Mouse (Mus musculus): Measurements from ENCODE around the gene Lipk. TPM values are rescaled to one million over a fixed set of nuclear protein-coding genes. Genes with fewer than 3 reads are reported as not detected.

Gene Lipk
- not detected for total RNA-seq (2021)
- long read RNA-seq, experiment 1 = 0 reads
- long read RNA-seq, experiment 2 = 0 reads

- DNase-seq (ENCODE audit: low spot score in 2 of 2) = no peak
Measured at GRCm38 (mm10) chr19:34008002-34008401, at the start of gene Lipk. Lipk (plus strand) TSS chr19:34008290.

- DNase-seq (ENCODE audit: low spot score in 2 of 2) = no peak
Measured at GRCm38 (mm10) chr19:33960887-33961286, 47.2 kb upstream of the Lipk start, which contains the start of gene Lipf. Lipf (plus strand) TSS chr19:33961187.

DNA sequence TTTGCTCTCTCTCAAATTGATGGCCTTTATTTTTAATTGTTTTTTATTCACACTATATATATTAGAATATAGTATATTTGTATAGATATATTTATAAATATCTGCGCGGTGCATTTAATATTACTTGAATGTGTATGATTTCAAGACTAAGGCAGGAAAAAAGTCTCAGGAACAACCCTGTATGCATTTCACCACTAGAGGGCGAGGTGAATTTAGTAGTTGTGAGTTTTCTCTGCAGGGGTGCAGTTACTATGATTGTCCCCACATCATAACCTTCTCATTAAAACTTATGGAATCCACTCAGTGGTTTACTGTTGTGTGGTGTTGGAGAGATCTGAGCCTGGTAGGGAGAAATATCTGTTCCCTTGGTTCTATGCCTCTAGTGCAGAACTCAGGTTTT, 29.1 kb upstream of the Lipk start:
- peak; percentile 10 to 11 for DNase-seq (ENCODE audit: low spot score in 2 of 2)

DNA sequence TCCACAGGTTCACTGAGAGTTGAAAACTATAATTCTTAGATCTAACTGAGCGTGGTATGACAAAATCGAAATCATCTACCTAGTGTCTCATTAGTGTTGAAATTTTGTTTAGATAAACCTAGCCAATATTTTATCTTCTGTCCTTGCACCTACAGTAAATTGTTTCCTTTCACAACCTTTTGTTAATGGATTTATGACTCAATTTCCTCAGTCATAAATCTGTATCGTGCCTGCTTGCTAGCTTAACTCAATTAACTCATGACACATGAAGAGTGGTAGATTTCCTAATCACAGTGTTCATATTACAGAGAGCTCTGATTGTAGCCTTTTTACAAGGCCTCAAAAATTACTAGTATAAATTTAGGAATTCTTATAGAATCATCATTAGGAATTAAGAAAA, 25.0 kb upstream of the Lipk start:
- no peak for DNase-seq (ENCODE audit: low spot score in 2 of 2)

DNA sequence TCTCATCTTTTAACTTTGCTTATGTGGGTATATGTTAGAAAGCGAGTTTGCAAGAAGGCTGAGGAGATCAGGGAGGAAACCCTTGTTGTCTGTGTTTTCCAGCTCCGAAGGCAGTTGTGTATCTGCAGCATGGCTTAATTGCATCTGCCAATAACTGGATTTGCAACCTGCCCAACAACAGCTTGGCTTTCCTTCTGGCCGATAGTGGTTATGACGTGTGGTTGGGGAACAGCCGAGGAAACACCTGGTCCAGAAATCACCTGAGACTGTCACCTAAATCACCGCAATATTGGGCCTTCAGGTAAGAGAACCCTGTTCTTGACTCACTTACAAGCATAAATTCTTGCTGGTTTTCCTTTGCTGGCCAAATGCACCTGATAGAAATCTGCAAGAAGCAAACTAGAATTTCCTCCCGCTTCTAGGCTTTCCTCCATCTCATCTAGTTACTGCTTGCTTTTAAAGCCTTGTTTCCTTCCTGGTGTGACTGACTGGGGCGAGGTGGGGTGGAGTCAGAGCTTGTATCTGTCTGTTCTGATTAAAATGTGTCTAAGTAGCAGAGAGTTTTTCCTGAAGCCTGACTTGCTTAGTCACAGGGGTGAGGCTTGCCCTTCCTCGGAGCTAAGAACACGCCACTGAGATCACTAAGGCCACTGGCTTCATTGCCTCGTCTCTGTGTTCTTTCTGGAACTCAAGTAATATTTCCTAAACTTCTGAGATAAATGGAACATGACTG, 13.5 kb downstream of the Lipk start:
- no peak for DNase-seq (ENCODE audit: low spot score in 2 of 2)

DNA sequence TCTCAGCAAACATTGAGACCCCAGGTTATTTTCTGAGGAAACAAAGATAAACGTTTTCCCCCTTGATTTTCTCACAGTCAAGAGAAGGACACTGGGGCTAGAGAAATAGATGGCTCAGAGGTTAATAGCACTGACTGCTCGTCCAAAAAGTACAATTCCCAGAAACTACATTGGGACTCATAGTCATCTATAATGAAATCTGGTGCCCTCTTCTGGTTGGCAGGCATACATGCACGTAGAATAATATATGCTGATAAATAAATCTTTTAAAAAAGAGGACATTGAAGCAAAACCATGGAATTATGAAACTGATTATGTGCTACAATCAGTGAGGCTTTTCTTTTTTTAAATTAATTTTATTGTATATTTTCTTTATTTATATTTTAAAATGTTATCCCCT, 14.7 kb downstream of the Lipk start:
- DNase-seq (ENCODE audit: low spot score in 2 of 2) = no peak

DNA sequence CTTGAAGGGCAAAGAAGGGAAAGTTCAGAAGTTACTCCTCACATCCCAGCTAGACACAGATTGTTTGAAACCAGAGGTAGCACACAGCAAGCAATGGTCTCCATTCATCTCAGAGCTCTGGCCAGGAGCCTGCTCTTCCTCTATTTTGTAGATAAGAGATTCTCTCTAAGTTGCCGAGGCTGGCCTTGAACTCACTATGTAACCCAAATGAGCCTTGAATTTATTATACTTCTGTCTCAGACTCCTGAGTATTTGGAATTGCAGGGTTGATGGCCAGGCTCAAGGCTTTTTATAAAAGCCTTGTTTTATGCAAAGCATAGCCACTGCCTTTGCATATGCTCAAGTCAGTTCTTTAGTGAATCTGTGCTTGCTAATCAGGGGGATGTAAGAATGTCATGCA, 31.6 kb downstream of the Lipk start:
- no peak for DNase-seq (ENCODE audit: low spot score in 2 of 2)

DNA sequence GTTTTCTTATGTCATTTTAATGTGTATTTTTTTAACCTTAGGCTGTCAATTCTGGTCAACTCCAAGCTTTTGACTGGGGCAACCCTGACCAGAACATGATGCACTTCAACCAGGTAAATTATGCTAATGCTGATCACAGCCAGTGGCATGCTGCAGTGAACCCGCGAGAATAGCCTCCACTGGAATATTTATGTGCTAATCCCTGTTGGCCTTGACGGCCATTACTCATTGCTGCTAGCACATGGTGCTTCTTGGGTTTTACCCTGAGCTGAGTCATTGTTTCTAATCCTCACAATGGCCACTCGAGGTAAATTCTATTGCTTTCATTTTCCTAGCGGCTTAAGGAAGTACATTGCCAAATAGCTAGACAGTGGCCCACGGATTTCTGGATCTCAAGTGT, 34.9 kb downstream of the Lipk start:
- no peak for DNase-seq (ENCODE audit: low spot score in 2 of 2)

DNA sequence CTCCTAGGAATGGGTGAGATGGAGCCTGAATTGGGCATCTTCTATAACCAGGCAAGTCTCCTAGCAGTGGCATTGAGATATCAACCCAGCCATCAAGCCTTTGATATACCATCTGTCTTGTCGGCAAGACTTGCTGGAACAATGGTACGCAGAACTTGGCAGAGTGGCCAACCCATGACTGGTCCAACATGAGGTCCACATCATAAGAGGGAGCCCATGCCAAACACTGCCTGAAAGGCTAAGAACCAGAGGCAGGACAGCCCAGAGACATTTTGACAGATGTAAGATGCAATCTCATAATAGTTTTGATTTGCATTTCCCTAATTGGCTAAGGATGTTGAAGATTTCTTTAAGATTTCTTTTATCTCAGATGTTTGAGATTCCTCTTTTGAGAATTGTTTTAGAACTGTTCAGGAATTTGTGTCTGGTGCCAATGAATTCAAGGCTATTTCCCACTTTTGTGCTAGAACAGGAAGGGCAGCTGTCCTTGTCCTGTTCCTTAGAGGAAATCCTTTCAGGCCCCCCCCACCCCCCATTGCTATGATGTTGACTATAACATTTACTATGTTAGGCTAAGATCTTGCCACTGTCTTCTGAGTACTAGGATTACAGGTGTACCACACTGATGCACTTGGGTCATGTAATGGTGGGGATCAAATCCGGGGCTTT, 41.4 kb downstream of the Lipk start:
- no peak for DNase-seq (ENCODE audit: low spot score in 2 of 2)

DNA sequence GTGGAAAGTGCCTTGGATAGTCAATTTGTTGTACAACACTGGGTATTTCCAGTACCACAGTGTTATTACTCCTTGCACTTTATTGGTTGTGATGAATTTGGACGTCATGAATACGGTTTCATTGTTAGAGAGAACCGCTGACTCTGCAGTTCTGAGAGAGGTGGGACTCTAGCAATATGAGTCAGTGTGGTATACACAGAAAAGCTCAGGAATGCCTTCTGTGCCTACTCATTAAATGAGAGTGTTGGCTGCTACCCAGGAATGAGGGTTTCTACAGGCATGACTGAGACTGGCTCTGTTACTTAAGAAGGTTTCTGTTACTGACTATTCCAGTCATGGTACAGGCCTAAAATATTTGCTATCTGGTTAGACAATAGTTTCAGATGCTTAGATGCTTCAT, 43.4 kb downstream of the Lipk start:
- DNase-seq (ENCODE audit: low spot score in 2 of 2) = no peak

DNA sequence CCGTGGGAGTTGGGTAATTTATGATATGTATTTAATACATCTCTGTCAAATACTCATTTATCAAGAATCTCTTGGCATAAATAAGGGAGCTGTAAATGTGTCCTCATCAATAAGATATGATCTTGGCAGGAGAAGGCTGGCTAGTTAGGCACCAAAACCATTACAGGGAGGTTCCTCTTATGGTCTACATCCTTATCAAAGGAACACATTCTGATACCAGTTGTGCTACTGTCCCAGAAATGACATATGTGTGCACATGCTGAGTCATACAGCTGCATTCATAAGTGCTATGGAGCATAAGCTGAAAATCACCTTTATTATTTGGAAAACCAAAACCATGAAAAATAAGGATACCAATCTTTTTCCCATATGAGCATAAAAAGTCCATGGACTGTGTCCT, 55.5 kb downstream of the Lipk start:
- no peak for DNase-seq (ENCODE audit: low spot score in 2 of 2)

DNA sequence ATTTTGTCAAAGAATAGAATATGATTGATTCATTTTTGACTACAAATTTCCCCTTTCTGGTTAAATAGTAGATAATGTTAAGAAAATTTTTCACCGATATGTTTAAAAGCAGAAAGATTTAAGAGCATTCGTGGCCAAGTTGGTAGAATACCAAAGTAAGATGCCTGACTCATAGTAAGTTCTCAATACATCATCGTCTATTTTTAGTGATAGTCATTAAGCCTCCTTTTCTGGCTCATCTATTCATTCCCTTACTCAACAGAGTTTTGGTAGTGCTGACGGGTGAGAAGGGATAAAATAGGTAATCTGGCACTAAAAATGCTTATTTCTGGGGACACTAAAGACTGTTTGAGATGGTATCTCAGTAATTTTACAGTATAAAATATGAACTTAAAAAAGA, 56.0 kb downstream of the Lipk start:
- no peak for DNase-seq (ENCODE audit: low spot score in 2 of 2)

DNA sequence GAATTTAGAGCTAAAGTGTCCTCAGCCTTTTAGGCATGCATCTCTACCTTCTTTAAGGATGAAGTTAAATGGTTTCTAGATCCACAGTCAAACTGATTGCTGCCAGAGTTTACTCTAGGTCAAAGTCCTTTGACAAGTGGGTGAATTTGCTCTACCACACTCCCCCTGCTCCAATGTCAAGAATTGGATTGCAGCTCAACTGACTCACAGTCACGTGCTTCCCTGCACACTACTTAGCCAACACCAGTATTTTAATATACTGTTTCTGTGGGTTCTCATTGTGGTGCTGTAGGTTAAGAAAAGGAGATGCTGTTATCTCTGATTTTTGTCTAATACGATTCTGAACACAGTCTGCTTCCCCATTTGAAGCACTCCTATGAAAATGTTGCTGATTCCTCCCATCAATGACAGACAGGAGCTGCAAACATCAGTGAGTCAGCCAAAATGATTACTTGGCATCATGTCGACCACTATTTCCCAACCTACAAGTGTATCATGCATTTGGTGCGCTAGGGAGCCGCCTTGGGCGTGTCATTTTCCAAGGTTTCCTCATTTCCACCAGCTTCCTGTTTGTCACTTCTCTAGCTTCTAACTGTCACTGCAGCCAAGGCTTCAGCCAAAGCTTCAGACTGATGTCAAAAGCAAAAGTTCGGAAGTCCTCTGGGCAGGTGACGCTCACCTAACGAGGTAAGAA, 58.8 kb downstream of the Lipk start, which contains the start of gene Lipn:
TSS of gene Lipn (plus strand) at position 580 of the 694 bp plus-strand sequence.
- DNase-seq (ENCODE audit: low spot score in 2 of 2) = no peak

DNA sequence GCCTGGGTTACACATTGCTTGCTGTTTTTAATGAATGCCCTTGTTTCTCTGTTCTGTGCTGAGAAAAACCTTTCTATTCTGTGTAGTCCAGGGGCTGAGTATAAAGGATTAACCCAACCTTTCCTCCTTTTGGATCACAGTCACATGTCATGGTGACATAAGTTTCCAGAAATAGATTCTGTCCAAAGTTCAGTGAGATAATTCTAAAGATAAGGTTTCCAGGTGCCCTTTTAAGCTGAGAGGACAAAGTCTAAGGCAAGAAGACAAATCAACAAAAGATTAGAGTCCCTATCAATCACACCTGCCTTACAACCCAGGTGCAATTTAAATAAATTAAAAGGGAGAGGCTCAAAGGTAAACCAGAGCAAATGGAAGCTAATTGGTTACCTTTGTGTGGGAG, 66.1 kb downstream of the Lipk start:
- DNase-seq (ENCODE audit: low spot score in 2 of 2) = no peak

DNA sequence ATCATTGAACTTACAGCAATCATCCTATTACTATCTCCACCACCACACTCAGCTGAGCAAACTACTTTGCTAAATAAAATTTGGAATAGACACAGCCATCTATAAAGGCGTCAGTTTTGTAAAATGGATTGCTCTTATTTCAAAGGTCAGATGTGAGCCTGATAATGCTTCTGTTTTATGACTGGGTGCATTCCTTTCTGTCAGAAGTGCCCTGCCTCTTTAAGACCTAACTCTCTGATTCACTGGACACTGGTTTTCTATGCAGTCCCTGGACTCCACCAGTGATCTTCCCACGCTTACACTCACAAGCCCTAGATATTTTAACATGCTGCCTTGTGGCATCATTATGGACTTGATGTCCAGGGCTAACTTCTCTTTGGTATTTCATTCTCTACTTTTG, 70.0 kb downstream of the Lipk start:
- no peak for DNase-seq (ENCODE audit: low spot score in 2 of 2)

- DNase-seq (ENCODE audit: low spot score in 2 of 2) = no peak
Measured at GRCm38 (mm10) chr19:34089011-34089680, 81.1 kb downstream of the Lipk start.

- DNase-seq (ENCODE audit: low spot score in 2 of 2) = no peak
Measured at GRCm38 (mm10) chr19:34095381-34095780, 87.3 kb downstream of the Lipk start.

- no peak for DNase-seq (ENCODE audit: low spot score in 2 of 2)
Measured at GRCm38 (mm10) chr19:34096228-34096627, 88.1 kb downstream of the Lipk start.
